Mouse (Mus musculus) thymus, postnatal 25 days (tissue): ENCODE results near the gene Ccdc54.

Experiments
- DNase-seq: peaks from one replicate; pipeline ENCODE4 v3.0.0; 2022

Ccdc54 gene

GRCm38 (mm10) chr16:50591054-50591453, at the start of gene Ccdc54:
Gene Ccdc54 (minus strand): TSS chr16:50591154.
- no peak for DNase-seq

GRCm38 (mm10) chr16:50632585-50632984, 41.6 kb upstream of the Ccdc54 start:
- DNase-seq = no peak

- DNase-seq = no peak
Measured at GRCm38 (mm10) chr16:50615569-50615968, 24.6 kb upstream of the Ccdc54 start.

GRCm38 (mm10) chr16:50612944-50613343, 22.0 kb upstream of the Ccdc54 start:
- DNase-seq = no peak

GRCm38 (mm10) chr16:50610580-50610979, 19.6 kb upstream of the Ccdc54 start:
- no peak for DNase-seq

GRCm38 (mm10) chr16:50607776-50608562, 17.0 kb upstream of the Ccdc54 start:
- no peak for DNase-seq

- no peak for DNase-seq
Measured at GRCm38 (mm10) chr16:50604826-50605225, 13.9 kb upstream of the Ccdc54 start.

- DNase-seq = no peak
Measured at GRCm38 (mm10) chr16:50601947-50602346, 11.0 kb upstream of the Ccdc54 start.

GRCm38 (mm10) chr16:50600665-50601064, 9.7 kb upstream of the Ccdc54 start:
- DNase-seq = no peak

- no peak for DNase-seq
Measured at GRCm38 (mm10) chr16:50596679-50597078, 5.7 kb upstream of the Ccdc54 start.

- no peak for DNase-seq
Measured at GRCm38 (mm10) chr16:50596171-50596570, 5.2 kb upstream of the Ccdc54 start.

- no peak for DNase-seq
Measured at GRCm38 (mm10) chr16:50594876-50595275, 3.9 kb upstream of the Ccdc54 start.

- DNase-seq = no peak
Measured at GRCm38 (mm10) chr16:50593361-50593760, 2.4 kb upstream of the Ccdc54 start.

GRCm38 (mm10) chr16:50589574-50590151, 1.3 kb downstream of the Ccdc54 start:
- DNase-seq = no peak

GRCm38 (mm10) chr16:50588191-50588590, 2.8 kb downstream of the Ccdc54 start:
- no peak for DNase-seq

- DNase-seq = no peak
Measured at GRCm38 (mm10) chr16:50587139-50587538, 3.8 kb downstream of the Ccdc54 start.

- no peak for DNase-seq
Measured at GRCm38 (mm10) chr16:50578361-50578760, 12.6 kb downstream of the Ccdc54 start.

- no peak for DNase-seq
Measured at GRCm38 (mm10) chr16:50572557-50572956, 18.4 kb downstream of the Ccdc54 start.

GRCm38 (mm10) chr16:50559163-50559771, 31.7 kb downstream of the Ccdc54 start:
- no peak for DNase-seq

GRCm38 (mm10) chr16:50553828-50554227, 37.1 kb downstream of the Ccdc54 start:
- no peak for DNase-seq

- DNase-seq = peak; percentile 4
Measured at GRCm38 (mm10) chr16:50551871-50552528, 39.0 kb downstream of the Ccdc54 start.

- no peak for DNase-seq
Measured at GRCm38 (mm10) chr16:50550927-50551326, 40.0 kb downstream of the Ccdc54 start.

GRCm38 (mm10) chr16:50542554-50543333, 48.2 kb downstream of the Ccdc54 start:
- DNase-seq = no peak
